Mouse (Mus musculus): ENCODE results near the gene Naa11. TPM values are rescaled to one million over a fixed set of nuclear protein-coding genes. Genes with fewer than 3 reads are reported as not detected.

The Naa11 gene
- polyA plus RNA-seq (2015; fragmentation: Nextera tagmentation; extraction: Ambion mirVana): not detected in 2 replicates

- WGBS: 92% methylated on average over 23 of the region's 23 CpGs
- ATAC-seq (ENCODE audit: insufficient number of reproducible peaks, low FRiP score, low TSS enrichment, low read depth): no peak
- H3K36me3 ChIP-seq: no peaks in the 10 kb centered on the region
Observed at GRCm38 (mm10) chr5:97392160-97392559, at the start of gene Naa11. TSS of gene Naa11 (minus strand) at chr5:97392379.

GRCm38 (mm10) chr5:97432512-97432911 lies 40.3 kb upstream of the Naa11 start:
- H3K4me3 ChIP-seq: no peak overlapping the region
- no peaks in the 10 kb centered on the region for H3K27me3 ChIP-seq
- no peaks in the 10 kb centered on the region for H3K4me1 ChIP-seq
- WGBS: 85% methylated on average over 2 of the region's 2 CpGs
- no peak for ATAC-seq (ENCODE audit: insufficient number of reproducible peaks, low FRiP score, low TSS enrichment, low read depth)
- no peak overlapping the region for H3K9ac ChIP-seq
- no peak overlapping the region for H3K4me2 ChIP-seq
- H3K9me3 ChIP-seq: no peaks in the 10 kb centered on the region
- H3K36me3 ChIP-seq: no peaks in the 10 kb centered on the region
- H3K27ac ChIP-seq: no peak overlapping the region

More at GRCm38 (mm10) chr5:97392160-97392559, at the start of gene Naa11:
- Histone ChIP-seq H3K4me3 (no peak within 1 kb of the TSS), H3K4me2 (no peak within 1 kb of the TSS), H3K27me3 (no peaks in the 10 kb centered on the region), H3K9ac (no peak within 1 kb of the TSS), H3K9me3 (no peaks in the 10 kb centered on the region), H3K27ac (no peak within 1 kb of the TSS), H3K4me1 (no peaks in the 10 kb centered on the region)

DNA sequence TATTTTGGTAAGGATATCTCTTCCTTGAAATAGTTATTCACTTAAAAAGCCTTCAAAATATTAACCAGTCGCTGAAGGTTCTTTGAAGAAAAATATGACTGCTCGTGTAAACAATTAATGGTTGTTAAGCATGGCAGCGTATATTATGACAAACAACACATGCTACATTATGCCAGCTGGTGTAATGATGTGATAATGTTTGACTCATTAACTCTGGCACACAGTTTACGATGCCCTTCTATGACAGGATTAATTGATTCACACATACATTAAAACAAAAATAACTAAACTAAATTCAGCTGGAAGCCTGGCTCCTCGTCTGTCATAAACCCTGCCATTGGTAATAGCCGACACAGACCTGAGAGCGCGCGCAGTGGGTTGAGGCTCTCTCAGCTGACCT lies 37.8 kb upstream of the Naa11 start:
- H3K9ac ChIP-seq: no peak overlapping the region
- no peak for ATAC-seq (ENCODE audit: insufficient number of reproducible peaks, low FRiP score, low TSS enrichment, low read depth)
- no peaks in the 10 kb centered on the region for H3K9me3 ChIP-seq
- no peaks in the 10 kb centered on the region for H3K36me3 ChIP-seq
- 48% methylated on average over 9 of the region's 9 CpGs for WGBS
- H3K27ac ChIP-seq: no peak overlapping the region
- H3K4me1 ChIP-seq: no peaks in the 10 kb centered on the region
- no peaks in the 10 kb centered on the region for H3K27me3 ChIP-seq
- H3K4me2 ChIP-seq: no peak overlapping the region
- H3K4me3 ChIP-seq: no peak overlapping the region

GRCm38 (mm10) chr5:97421669-97422068 lies 29.5 kb upstream of the Naa11 start:
- no peaks in the 10 kb centered on the region for H3K9me3 ChIP-seq
- 90% methylated on average over 2 of the region's 2 CpGs for WGBS

DNA sequence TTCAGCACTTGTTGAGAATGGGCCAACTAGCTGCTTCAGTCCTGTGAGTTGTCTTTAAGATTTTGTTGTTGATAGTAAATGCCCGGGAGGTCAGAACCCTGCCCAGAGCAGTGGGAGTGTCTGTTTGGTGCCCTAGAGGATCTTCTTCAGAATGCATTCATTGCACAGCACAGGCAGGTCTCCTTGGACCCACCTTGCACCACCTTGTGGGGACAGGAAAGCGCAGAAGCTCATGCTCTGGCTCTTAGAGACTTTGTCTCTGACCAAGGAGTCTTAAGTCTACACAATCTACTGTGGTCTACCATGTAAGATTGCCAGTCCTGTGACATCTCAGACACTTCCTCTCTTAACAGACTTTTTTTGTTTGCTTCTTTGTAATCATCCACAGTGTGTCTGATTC lies 25.0 kb upstream of the Naa11 start:
- WGBS: 72% methylated on average over 2 of the region's 2 CpGs
- no peak overlapping the region for H3K4me2 ChIP-seq
- no peaks in the 10 kb centered on the region for H3K4me1 ChIP-seq
- no peak overlapping the region for H3K4me3 ChIP-seq
- H3K27ac ChIP-seq: no peak overlapping the region
- ATAC-seq (ENCODE audit: insufficient number of reproducible peaks, low FRiP score, low TSS enrichment, low read depth): no peak
- H3K9me3 ChIP-seq: no peaks in the 10 kb centered on the region
- no peak overlapping the region for H3K9ac ChIP-seq
- no peaks in the 10 kb centered on the region for H3K36me3 ChIP-seq
- no peaks in the 10 kb centered on the region for H3K27me3 ChIP-seq

More at GRCm38 (mm10) chr5:97421669-97422068, 29.5 kb upstream of the Naa11 start:
- Histone ChIP-seq H3K4me3 (no peak overlapping the region), H3K4me1 (no peaks in the 10 kb centered on the region), H3K4me2 (no peak overlapping the region), H3K27me3 (no peaks in the 10 kb centered on the region), H3K9ac (no peak overlapping the region), H3K36me3 (no peaks in the 10 kb centered on the region), H3K27ac (no peak overlapping the region)
- ATAC-seq (ENCODE audit: insufficient number of reproducible peaks, low FRiP score, low TSS enrichment, low read depth): no peak

- H3K4me2 ChIP-seq: no peak overlapping the region
- no peak for ATAC-seq (ENCODE audit: insufficient number of reproducible peaks, low FRiP score, low TSS enrichment, low read depth)
- H3K9ac ChIP-seq: no peak overlapping the region
- no peaks in the 10 kb centered on the region for H3K9me3 ChIP-seq
- 77% methylated on average over 6 of the region's 6 CpGs for WGBS
- no peaks in the 10 kb centered on the region for H3K36me3 ChIP-seq
- no peak overlapping the region for H3K27ac ChIP-seq
- H3K4me3 ChIP-seq: no peak overlapping the region
- H3K27me3 ChIP-seq: no peaks in the 10 kb centered on the region
- no peaks in the 10 kb centered on the region for H3K4me1 ChIP-seq
Observed at GRCm38 (mm10) chr5:97415837-97416236, 23.7 kb upstream of the Naa11 start.

GRCm38 (mm10) chr5:97413716-97414115 lies 21.5 kb upstream of the Naa11 start:
- no peaks in the 10 kb centered on the region for H3K36me3 ChIP-seq
- no peaks in the 10 kb centered on the region for H3K9me3 ChIP-seq
- no peaks in the 10 kb centered on the region for H3K4me1 ChIP-seq
- 83% methylated on average over 3 of the region's 3 CpGs for WGBS
- H3K27ac ChIP-seq: no peak overlapping the region
- ATAC-seq (ENCODE audit: insufficient number of reproducible peaks, low FRiP score, low TSS enrichment, low read depth): no peak
- H3K9ac ChIP-seq: no peak overlapping the region
- no peak overlapping the region for H3K4me3 ChIP-seq
- no peak overlapping the region for H3K4me2 ChIP-seq
- no peaks in the 10 kb centered on the region for H3K27me3 ChIP-seq

GRCm38 (mm10) chr5:97410190-97410589 lies 18.0 kb upstream of the Naa11 start:
- ATAC-seq (ENCODE audit: insufficient number of reproducible peaks, low FRiP score, low TSS enrichment, low read depth): no peak
- Histone ChIP-seq H3K27ac (no peak overlapping the region), H3K4me2 (no peak overlapping the region), H3K9me3 (no peaks in the 10 kb centered on the region), H3K36me3 (no peaks in the 10 kb centered on the region), H3K4me1 (no peaks in the 10 kb centered on the region), H3K27me3 (no peaks in the 10 kb centered on the region), H3K9ac (no peak overlapping the region), H3K4me3 (no peak overlapping the region)
- WGBS: 73% methylated on average over 6 of the region's 6 CpGs

DNA sequence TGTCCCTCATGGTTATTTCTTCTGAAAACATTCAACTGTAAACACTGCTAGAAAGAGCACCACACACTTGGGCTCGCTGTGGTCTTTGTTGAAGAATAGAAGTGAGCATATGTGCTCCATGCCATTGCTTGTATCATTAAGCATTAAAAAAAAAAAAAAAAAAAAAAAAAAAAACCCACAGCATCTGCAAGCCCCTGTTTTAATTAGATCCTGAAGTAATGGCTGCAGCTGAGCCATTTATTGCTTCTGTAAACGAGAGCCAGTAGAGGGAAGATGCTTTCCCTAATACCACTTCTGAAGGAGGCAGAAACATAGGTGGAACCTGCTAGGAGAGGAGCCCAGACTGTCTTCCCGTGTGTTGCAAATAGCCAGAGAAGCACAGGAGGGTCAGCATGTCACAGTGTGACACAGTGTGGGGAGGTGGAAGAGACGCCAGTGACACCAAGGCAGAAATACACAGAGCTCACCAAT lies 17.1 kb upstream of the Naa11 start:
- H3K27me3 ChIP-seq: no peaks in the 10 kb centered on the region
- ATAC-seq (ENCODE audit: insufficient number of reproducible peaks, low FRiP score, low TSS enrichment, low read depth): no peak
- no peak overlapping the region for H3K27ac ChIP-seq
- H3K9me3 ChIP-seq: no peaks in the 10 kb centered on the region
- WGBS: 45% methylated on average over 4 of the region's 4 CpGs
- no peak overlapping the region for H3K9ac ChIP-seq
- no peaks in the 10 kb centered on the region for H3K4me1 ChIP-seq
- no peak overlapping the region for H3K4me2 ChIP-seq
- H3K4me3 ChIP-seq: no peak overlapping the region
- H3K36me3 ChIP-seq: no peaks in the 10 kb centered on the region

- no peaks in the 10 kb centered on the region for H3K36me3 ChIP-seq
- H3K4me2 ChIP-seq: no peak overlapping the region
- H3K9ac ChIP-seq: no peak overlapping the region
- no peak overlapping the region for H3K4me3 ChIP-seq
- no peak for ATAC-seq (ENCODE audit: insufficient number of reproducible peaks, low FRiP score, low TSS enrichment, low read depth)
- H3K27me3 ChIP-seq: no peaks in the 10 kb centered on the region
- no peaks in the 10 kb centered on the region for H3K4me1 ChIP-seq
- no peaks in the 10 kb centered on the region for H3K9me3 ChIP-seq
- H3K27ac ChIP-seq: no peak overlapping the region
Observed at GRCm38 (mm10) chr5:97401042-97401441, 8.9 kb upstream of the Naa11 start.

DNA sequence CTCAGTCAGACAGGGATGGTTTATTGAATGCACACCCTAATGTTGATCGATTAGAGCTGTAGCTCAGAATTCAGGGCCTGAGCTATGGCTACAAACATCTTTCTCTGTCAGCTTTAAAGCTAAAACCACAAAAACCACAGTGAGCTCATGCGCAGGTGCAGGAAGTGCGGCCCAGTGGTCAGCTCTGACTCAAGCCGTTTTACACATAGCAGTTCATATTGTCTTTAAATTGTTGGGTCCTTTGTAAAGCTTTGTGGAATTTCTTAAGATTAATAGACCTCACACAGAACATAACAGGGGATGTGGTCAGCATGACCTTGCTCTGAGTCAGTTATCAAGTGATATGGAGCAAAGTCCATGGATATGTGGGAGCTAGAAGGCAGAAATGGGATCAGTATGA lies 5.4 kb upstream of the Naa11 start:
- no peaks in the 10 kb centered on the region for H3K9me3 ChIP-seq
- H3K4me3 ChIP-seq: no peak overlapping the region
- no peaks in the 10 kb centered on the region for H3K4me1 ChIP-seq
- no peak overlapping the region for H3K27ac ChIP-seq
- ATAC-seq (ENCODE audit: insufficient number of reproducible peaks, low FRiP score, low TSS enrichment, low read depth): no peak
- 80% methylated on average over 4 of the region's 4 CpGs for WGBS
- no peak overlapping the region for H3K4me2 ChIP-seq
- no peaks in the 10 kb centered on the region for H3K27me3 ChIP-seq
- no peaks in the 10 kb centered on the region for H3K36me3 ChIP-seq
- no peak overlapping the region for H3K9ac ChIP-seq

GRCm38 (mm10) chr5:97387622-97388021 lies 4.6 kb downstream of the Naa11 start:
- Histone ChIP-seq H3K4me3 (no peak overlapping the region), H3K27ac (no peak overlapping the region), H3K9me3 (no peaks in the 10 kb centered on the region), H3K9ac (no peak overlapping the region), H3K36me3 (no peaks in the 10 kb centered on the region), H3K4me2 (no peak overlapping the region), H3K27me3 (no peaks in the 10 kb centered on the region), H3K4me1 (no peaks in the 10 kb centered on the region)
- WGBS: 75% methylated on average over 6 of the region's 6 CpGs
- no peak for ATAC-seq (ENCODE audit: insufficient number of reproducible peaks, low FRiP score, low TSS enrichment, low read depth)

DNA sequence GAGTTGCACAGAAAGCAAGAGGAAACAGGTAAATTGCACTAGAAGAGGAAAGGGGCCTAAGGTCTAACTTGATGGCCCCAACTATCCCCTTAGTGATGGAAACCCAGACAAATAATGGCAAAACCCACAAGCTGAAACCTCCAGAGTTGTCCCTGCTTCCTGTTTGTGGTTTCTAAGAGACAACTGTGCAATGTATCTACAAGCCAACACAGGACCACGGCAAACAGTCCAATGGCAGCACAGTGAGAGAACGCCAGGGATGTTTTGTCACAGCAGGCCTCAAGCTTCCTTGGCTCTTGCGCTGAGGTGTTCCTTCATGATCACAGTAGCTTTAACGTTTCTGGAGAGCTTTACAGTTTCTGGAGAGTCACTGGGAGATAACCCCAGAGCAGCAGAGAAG lies 7.8 kb downstream of the Naa11 start:
- Histone ChIP-seq H3K4me2 (no peak overlapping the region), H3K27ac (no peak overlapping the region), H3K9me3 (no peaks in the 10 kb centered on the region), H3K9ac (no peak overlapping the region), H3K36me3 (no peaks in the 10 kb centered on the region), H3K27me3 (no peaks in the 10 kb centered on the region), H3K4me1 (no peaks in the 10 kb centered on the region), H3K4me3 (no peak overlapping the region)
- no peak for ATAC-seq (ENCODE audit: insufficient number of reproducible peaks, low FRiP score, low TSS enrichment, low read depth)
- 77% methylated on average over 4 of the region's 4 CpGs for WGBS
